Comparison of ENCODE assay signal across 29 mouse cellular contexts in genomic region chr15:82272295-82272694, GRCm38 (mm10). TPM values are rescaled to one million over a fixed set of nuclear protein-coding genes. Genes with fewer than 3 reads are reported as not detected.
DNase-seq lines count a peak whose midpoint lies in the region; ATAC-seq lines count a peak whose summit lies in the region.
"Had no signal": no experiment of that assay in that cellular context is flagged by ENCODE, and none has a peak within 500 bp of the region (broad histone marks: within the 10 kb centered on the region; RNA-seq: fewer than 3 reads in every experiment).

No protein-coding gene starts in this region.

- peaks cover 51% of the 10 kb centered on the region for H3K27me3 ChIP-seq in kidney, embryonic 15.5 days

- no peak for ATAC-seq in cerebellum, adult (ENCODE audit: insufficient number of reproducible peaks, low FRiP score, low TSS enrichment)
- no peak for ATAC-seq in kidney, embryonic 15.5 days (replicated peaks; ENCODE audit: low FRiP score)
- ATAC-seq: forebrain, embryonic 13.5 days; forebrain, embryonic 16.5 days; hindbrain, postnatal 0 days; inflammation-experienced regulatory T-cells, adult 6 months; intestine, embryonic 16.5 days; Patski had no signal

- 92% methylated on average over 6 of the region's 6 CpGs for WGBS in kidney, embryonic 15.5 days

- no peak overlapping the region for H3K4me2 ChIP-seq in kidney, embryonic 15.5 days
- H3K4me2 ChIP-seq: forebrain, embryonic 13.5 days; heart, embryonic 13.5 days; hindbrain, embryonic 14.5 days had no signal

- H3K9me3 ChIP-seq in kidney, embryonic 15.5 days (replicated peaks) = no peaks in the 10 kb centered on the region
- H3K9me3 ChIP-seq: forebrain, embryonic 10.5 days; forebrain, embryonic 13.5 days; G1E; heart, embryonic 10.5 days; heart, embryonic 13.5 days had no signal

- H3K36me3 ChIP-seq in kidney, embryonic 15.5 days = no peaks in the 10 kb centered on the region
- H3K36me3 ChIP-seq: G1E; heart, embryonic 10.5 days; heart, embryonic 13.5 days had no signal

- no peak overlapping the region for H3K27ac ChIP-seq in kidney, embryonic 15.5 days
- H3K27ac ChIP-seq: forebrain, embryonic 10.5 days; forebrain, embryonic 13.5 days; heart, adult 2 months; heart, embryonic 10.5 days; heart, embryonic 13.5 days; hindbrain, embryonic 14.5 days; hindbrain, postnatal 0 days had no signal

- no peak overlapping the region for H3K9ac ChIP-seq in kidney, embryonic 15.5 days
- H3K9ac ChIP-seq: heart, embryonic 13.5 days; hindbrain, embryonic 14.5 days had no signal

- no peak overlapping the region for H3K4me3 ChIP-seq in kidney, embryonic 15.5 days (replicated peaks)
- H3K4me3 ChIP-seq: forebrain, embryonic 10.5 days; forebrain, embryonic 13.5 days; heart, adult 2 months; heart, embryonic 10.5 days; heart, embryonic 13.5 days had no signal

- H3K4me1 ChIP-seq in kidney, embryonic 15.5 days = peaks cover 17% of the 10 kb centered on the region

- peak; percentile 56 to 60 for DNase-seq in cerebellum, adult 18-20 months
- DNase-seq in brain, adult 2 months (ENCODE audit: low read depth, low spot score) = peak; percentile 82
- peak; percentile 50 to 60 for DNase-seq in cerebellum, postnatal 14 days
- no peak for DNase-seq in ovary, postnatal 14 days (ENCODE audit: low spot score)
- DNase-seq: adrenal gland, adult 2 months; adrenal gland, postnatal 25 days; B cell, adult 2 months; gastrocnemius, postnatal 10 days; gastrocnemius, postnatal 36 days; heart, adult 2 months; heart, postnatal 14 days; heart, postnatal 4 days; kidney, adult 18-20 months; kidney, adult 9 months had no signal

RNA-seq across cellular contexts. Expression of gene Sept3, which starts 2.4 kb away (rescaled TPM):
- polyA plus RNA-seq in kidney, embryonic 15.5 days (2015; fragmentation: Nextera tagmentation; extraction: Ambion mirVana) = 13.6 and 14.0 TPM in 2 replicates
- polyA plus RNA-seq: G1E; inflammation-experienced regulatory T-cells, adult 6 months had no signal

RNA-seq across cellular contexts. Expression of gene 1500009C09Rik, which starts 20.1 kb away (rescaled TPM):
- polyA plus RNA-seq in kidney, embryonic 15.5 days (2015; fragmentation: Nextera tagmentation; extraction: Ambion mirVana) = 0.10 TPM in 1 of 2 replicates, not detected in the other
- polyA plus RNA-seq: forebrain, embryonic 10.5 days; G1E; heart, embryonic 10.5 days; heart, embryonic 13.5 days; heart, embryonic 16.5 days; inflammation-experienced regulatory T-cells, adult 6 months; intestine, embryonic 16.5 days; Patski had no signal

RNA-seq across cellular contexts. Expression of gene Wbp2nl, which starts 26.5 kb away (rescaled TPM):
- 0.18 and 0.35 TPM in 2 replicates for polyA plus RNA-seq in kidney, embryonic 15.5 days (2015; fragmentation: Nextera tagmentation; extraction: Ambion mirVana)
- polyA plus RNA-seq: adrenal gland, adult 2 months; embryonic facial prominence, embryonic 14.5 days; forebrain, embryonic 13.5 days; G1E; heart, adult 2 months; inflammation-experienced regulatory T-cells, adult 6 months; Patski had no signal

RNA-seq across cellular contexts. Expression of gene Cenpm, which starts 27.7 kb away (rescaled TPM):
- polyA plus RNA-seq in kidney, embryonic 15.5 days (2015; fragmentation: Nextera tagmentation; extraction: Ambion mirVana) = 78.8 and 84.2 TPM in 2 replicates

RNA-seq across cellular contexts. Expression of gene Tnfrsf13c, which starts 48.1 kb away (rescaled TPM):
- 0.10 TPM in 1 of 2 replicates, not detected in the other for polyA plus RNA-seq in kidney, embryonic 15.5 days (2015; fragmentation: Nextera tagmentation; extraction: Ambion mirVana)
- polyA plus RNA-seq: forebrain, embryonic 10.5 days had no signal
